Mouse (Mus musculus) lung, postnatal 0 days (tissue): Measurements from ENCODE around the gene Ttc29. TPM values are rescaled to one million over a fixed set of nuclear protein-coding genes. Genes with fewer than 3 reads are reported as not detected.

Experiments used
- ATAC-seq: fragments of 200-750 bp; cut with Nextera tagmentation; 2 replicates; pipeline ENCODE4 v1.8.0; 2017; ENCODE audit warnings: moderate library complexity
- DNase-seq: peaks from one replicate; pipeline ENCODE4 v3.0.0-alpha.2; 2016; ENCODE audit warnings: low spot score
- H3K27ac ChIP-seq: fragments of 300-500 bp; sonication (generic); 2 replicates; pipeline ENCODE4 v1.5.1; 2014; ENCODE audit warnings: antibody characterized with exemption, mild to moderate bottlenecking, low read length, mixed read lengths
- H3K27me3 ChIP-seq: fragments of 300-500 bp; sonication (generic); replicated peaks from 2 replicates; pipeline ENCODE4 v1.6.1; 2014; ENCODE audit warnings: low read length, mixed read lengths; ENCODE audit not compliant: insufficient read depth
- H3K36me3 ChIP-seq: fragments of 300-500 bp; sonication (generic); 2 replicates; pipeline ENCODE4 v1.6.1; 2014; ENCODE audit warnings: low read length, mixed read lengths; ENCODE audit not compliant: insufficient read depth
- H3K4me1 ChIP-seq: fragments of 300-500 bp; sonication (generic); 2 replicates; pipeline ENCODE4 v1.6.1; 2014; ENCODE audit warnings: antibody characterized with exemption, low read depth, low read length, mixed read lengths; ENCODE audit not compliant: insufficient read depth
- H3K4me2 ChIP-seq: fragments of 300-500 bp; sonication (generic); replicated peaks from 2 replicates; pipeline ENCODE4 v1.6.1; 2014; ENCODE audit warnings: low read depth, mild to moderate bottlenecking, low read length, moderate library complexity, mixed read lengths
- H3K4me3 ChIP-seq: fragments of 300-500 bp; sonication (generic); 2 replicates; pipeline ENCODE4 v1.5.1; 2014; ENCODE audit warnings: low read depth, low read length
- H3K9ac ChIP-seq: fragments of 300-500 bp; sonication (generic); replicated peaks from 2 replicates; pipeline ENCODE4 v1.6.1; 2014; ENCODE audit warnings: low read depth, mild to moderate bottlenecking
- H3K9me3 ChIP-seq: fragments of 300-500 bp; sonication (generic); 2 replicates; pipeline ENCODE4 v1.6.1; 2016; ENCODE audit warnings: low read length, mixed read lengths
- CTCF ChIP-seq: IDR thresholded peaks from 2 replicates; pipeline ENCODE4 v1.5.1; 2016; ENCODE audit warnings: antibody characterized with exemption, mild to moderate bottlenecking
- EP300 ChIP-seq: IDR thresholded peaks from 2 replicates; pipeline ENCODE4 v1.6.1; 2016; ENCODE audit warnings: antibody characterized with exemption, mild to moderate bottlenecking, control low read depth
- WGBS: fragments of 180-500 bp; shearing (Covaris S2); extraction: QIAGEN DNeasy Blood & Tissue Kit; methylation state at CpG from one replicate; pipeline ENCODE4 v1.1.7; 2014; 5-methylcytosine and 5-hydroxymethylcytosine counted together
- polyA plus RNA-seq: library from polyadenylated mRNA; unstranded; fragments of >200 nt; fragmentation: Nextera tagmentation; extraction: Ambion mirVana; gene quantifications from 2 replicates; pipeline ENCODE4 v1.2.1, GENCODE M21; 2015

Gene Ttc29
- polyA plus RNA-seq, 1 experiment from 2014 or later = 5.6 TPM

DNA sequence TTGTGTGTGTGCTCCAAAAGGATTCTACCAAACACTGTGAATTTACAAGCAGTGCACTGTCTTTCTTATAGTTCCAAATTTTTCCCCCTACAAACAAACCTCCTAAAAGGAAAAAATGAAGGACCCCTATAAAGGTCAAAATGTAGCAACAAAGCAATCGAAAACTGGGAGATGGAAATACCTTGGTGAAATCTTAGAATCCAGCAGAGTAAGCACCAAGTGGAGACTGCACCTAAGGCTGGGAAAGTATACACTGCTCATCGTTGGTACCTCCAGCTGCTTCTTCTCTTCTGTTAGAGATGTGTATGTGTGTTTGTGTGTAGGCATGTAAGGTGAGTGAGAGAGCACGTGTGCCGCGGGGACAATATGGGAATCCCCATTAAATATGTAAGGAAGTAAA lies 220.2 kb downstream of the Ttc29 start:
- H3K9ac ChIP-seq = no peak overlapping the region
- DNase-seq (no peak), ATAC-seq (no peak)
- H3K27me3 ChIP-seq = peaks cover 66% of the 10 kb centered on the region
- 12% methylated on average over 5 of the region's 5 CpGs for WGBS
- no peaks in the 10 kb centered on the region for H3K9me3 ChIP-seq
- H3K4me1 ChIP-seq = no peaks in the 10 kb centered on the region
- H3K36me3 ChIP-seq = no peaks in the 10 kb centered on the region
- H3K27ac ChIP-seq = no peak overlapping the region
- H3K4me2 ChIP-seq = no peak overlapping the region
- TF ChIP-seq CTCF = no peak
- TF ChIP-seq EP300 = no peak
- H3K4me3 ChIP-seq = no peak overlapping the region

DNA sequence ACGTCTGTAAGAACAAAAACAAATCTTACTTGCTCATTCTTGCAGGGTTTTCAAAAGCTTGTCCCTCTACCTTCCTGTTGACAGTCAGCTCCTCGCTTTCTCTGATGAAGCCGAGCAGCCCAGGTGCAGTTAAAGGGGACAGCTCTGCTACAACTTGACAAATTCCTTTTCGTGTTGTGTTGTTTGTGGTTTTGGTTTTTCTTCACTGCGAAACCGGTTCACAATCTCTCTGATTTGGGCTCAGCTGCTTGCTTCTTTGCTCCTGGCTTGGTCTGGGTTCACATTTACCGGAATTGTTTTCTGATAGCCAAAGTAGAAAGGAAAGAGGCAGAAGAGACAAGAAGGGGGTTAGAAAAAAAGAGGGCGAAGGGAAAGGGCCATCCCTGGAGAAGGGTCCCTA lies 221.2 kb downstream of the Ttc29 start:
- Histone ChIP-seq H3K36me3 (no peaks in the 10 kb centered on the region), H3K27me3 (peaks cover 69% of the 10 kb centered on the region), H3K9ac (no peak overlapping the region), H3K4me3 (no peak overlapping the region), H3K27ac (no peak overlapping the region), H3K9me3 (no peaks in the 10 kb centered on the region), H3K4me1 (no peaks in the 10 kb centered on the region), H3K4me2 (no peak overlapping the region)
- TF ChIP-seq CTCF (no peak), EP300 (no peak)
- ATAC-seq = no peak
- 4% methylated on average over 8 of the region's 8 CpGs for WGBS
- DNase-seq = no peak

DNA sequence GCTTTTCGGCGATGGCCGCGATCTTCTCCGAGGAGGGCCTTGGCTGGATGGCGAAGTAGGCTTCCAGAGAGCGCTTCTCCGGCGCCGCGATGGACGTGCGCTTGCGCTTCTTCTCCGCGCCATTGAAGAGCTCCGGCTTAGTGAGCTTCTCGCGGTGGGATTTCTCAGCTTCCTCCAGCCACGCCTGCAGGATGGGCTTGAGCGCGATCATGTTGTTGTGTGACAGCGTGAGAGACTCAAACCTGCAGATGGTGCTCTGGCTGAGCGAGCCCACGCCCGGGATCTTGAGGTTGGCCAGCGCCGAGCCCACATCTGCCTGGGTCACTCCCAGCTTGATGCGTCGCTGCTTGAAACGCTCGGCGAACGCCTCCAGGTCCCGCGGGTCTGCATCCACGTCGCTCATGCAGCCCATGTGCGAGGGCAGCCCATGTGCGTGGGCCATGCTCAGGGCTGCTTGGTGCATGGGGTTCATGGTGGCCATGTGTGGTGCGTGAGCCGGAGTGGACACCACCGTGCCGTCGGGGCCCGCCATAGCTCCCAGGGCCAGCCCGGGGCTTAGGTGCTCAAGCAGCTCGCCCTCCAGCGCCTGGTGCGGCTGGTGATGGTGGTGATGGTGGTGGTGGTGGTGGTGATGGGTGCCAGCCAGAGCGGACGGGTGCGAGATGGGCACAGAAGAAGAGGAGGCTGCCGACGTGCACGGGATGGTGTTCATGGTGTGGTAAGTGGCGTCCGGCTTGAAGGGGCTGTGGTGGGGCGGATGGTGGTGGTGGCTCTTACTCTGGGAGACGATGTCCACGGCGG lies 221.9 kb downstream of the Ttc29 start:
- no peak for ATAC-seq
- no peak overlapping the region for H3K4me2 ChIP-seq
- no peak overlapping the region for H3K9ac ChIP-seq
- no peaks in the 10 kb centered on the region for H3K4me1 ChIP-seq
- no peak overlapping the region for H3K4me3 ChIP-seq
- no peak overlapping the region for H3K27ac ChIP-seq
- H3K36me3 ChIP-seq = no peaks in the 10 kb centered on the region
- H3K9me3 ChIP-seq = no peaks in the 10 kb centered on the region
- TF ChIP-seq CTCF (no peak), EP300 (no peak)
- WGBS = 3% methylated on average over 60 of the region's 62 CpGs
- peaks cover 69% of the 10 kb centered on the region for H3K27me3 ChIP-seq
- DNase-seq = no peak

DNA sequence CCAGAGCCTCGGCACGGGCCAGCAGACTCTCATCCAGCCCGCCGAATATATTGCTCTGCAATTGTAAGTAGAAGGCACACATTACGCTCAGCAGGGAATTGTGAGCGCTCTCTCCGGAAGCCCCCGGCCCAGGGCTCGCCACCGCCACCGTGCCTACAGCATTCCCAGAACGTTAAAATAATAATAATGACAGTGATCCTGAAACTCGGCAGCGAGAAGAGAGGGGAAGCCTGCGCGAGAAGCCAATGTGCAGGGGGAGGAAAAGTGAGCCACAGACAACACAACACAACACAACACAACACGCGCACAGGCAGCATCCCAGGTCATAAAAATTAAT lies 222.5 kb downstream of the Ttc29 start:
- H3K36me3 ChIP-seq = no peaks in the 10 kb centered on the region
- H3K27me3 ChIP-seq = peaks cover 69% of the 10 kb centered on the region
- TF ChIP-seq EP300 = no peak
- ATAC-seq = no peak
- H3K9ac ChIP-seq = no peak overlapping the region
- H3K9me3 ChIP-seq = no peaks in the 10 kb centered on the region
- 0 out of 2 replicates have a peak overlapping the region, but pooled peaks have one; percentile 23 for H3K4me3 ChIP-seq
- H3K27ac ChIP-seq = no peak overlapping the region
- 3% methylated on average over 18 of the region's 18 CpGs for WGBS
- DNase-seq = no peak
- H3K4me2 ChIP-seq = no peak overlapping the region
- no peaks in the 10 kb centered on the region for H3K4me1 ChIP-seq

DNA sequence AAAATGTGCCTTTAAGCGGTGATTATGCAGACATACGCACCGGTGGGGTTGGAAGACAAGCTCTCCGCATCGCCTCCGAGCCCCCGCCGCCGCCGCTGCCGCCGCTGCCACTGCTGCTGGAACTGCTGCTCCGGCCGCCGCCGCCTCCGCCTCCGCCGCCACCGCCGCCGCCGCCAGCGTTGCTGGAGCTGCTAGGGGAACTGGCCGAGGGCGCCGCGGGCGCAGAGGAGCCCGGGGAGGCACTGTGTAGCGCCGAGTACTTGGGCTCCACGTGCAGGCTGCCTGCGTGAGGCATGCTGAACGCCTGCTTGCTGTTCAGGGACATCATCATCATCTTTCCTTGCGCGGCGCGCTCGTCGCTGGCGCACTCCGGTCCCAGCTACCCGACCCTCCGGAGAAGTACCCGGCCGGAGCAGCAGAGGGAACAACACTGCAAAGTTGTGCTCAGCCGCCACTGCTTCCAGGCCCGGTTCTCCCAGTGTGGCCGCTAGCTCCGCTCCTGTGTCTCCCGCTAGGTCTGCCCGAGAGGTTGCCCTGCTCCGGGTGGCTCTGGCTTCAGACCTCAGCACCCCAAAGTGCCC lies 223.1 kb downstream of the Ttc29 start, which contains the start of gene Pou4f2:
Gene Pou4f2 (minus strand): TSS at position 575 of the 581 bp plus-strand sequence.
- DNase-seq = no peak
- H3K36me3 ChIP-seq = no peaks in the 10 kb centered on the region
- H3K27ac ChIP-seq = no peak within 1 kb of the TSS
- ATAC-seq = no peak
- H3K4me2 ChIP-seq = peak within 1 kb of the TSS; percentile 43
- H3K27me3 ChIP-seq = peaks cover 69% of the 10 kb centered on the region
- H3K9me3 ChIP-seq = no peaks in the 10 kb centered on the region
- under 1% methylated on average over 50 of the region's 54 CpGs for WGBS
- peak within 1 kb of the TSS; percentile 23; the same call in 1 of the 2 replicates for H3K4me3 ChIP-seq
- H3K4me1 ChIP-seq = no peaks in the 10 kb centered on the region
- TF ChIP-seq EP300 = no peak
- no peak for TF ChIP-seq CTCF
- no peak within 1 kb of the TSS for H3K9ac ChIP-seq

DNA sequence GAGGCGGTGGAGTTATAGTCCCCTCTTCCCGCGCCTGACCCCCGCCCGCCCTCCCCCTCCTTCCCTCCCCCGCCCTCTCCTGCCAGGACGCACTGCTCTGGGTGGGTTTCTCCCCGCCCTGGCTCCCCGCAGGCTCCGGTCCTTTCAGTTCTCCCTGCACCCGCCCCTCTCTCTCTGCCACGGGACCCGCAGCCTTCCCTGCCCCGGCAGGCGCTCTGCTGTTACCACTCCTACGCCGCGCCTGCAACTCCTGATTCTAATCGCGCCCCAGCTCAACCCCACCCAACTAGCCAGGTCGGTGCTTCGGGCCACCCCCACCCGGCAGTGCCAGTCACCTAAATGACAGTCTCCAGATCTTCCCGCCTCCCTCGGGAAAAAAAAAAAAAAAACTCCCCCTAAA lies 223.6 kb downstream of the Ttc29 start:
- H3K4me1 ChIP-seq = no peaks in the 10 kb centered on the region
- H3K27ac ChIP-seq = no peak overlapping the region
- 3% methylated on average over 13 of the region's 25 CpGs for WGBS
- H3K36me3 ChIP-seq = no peaks in the 10 kb centered on the region
- H3K4me2 ChIP-seq = peak overlapping the region; percentile 43; the same call in 1 of the 2 replicates
- H3K4me3 ChIP-seq = peak overlapping the region; percentile 23; the same call in 1 of the 2 replicates
- TF ChIP-seq EP300 = no peak
- TF ChIP-seq CTCF = no peak
- DNase-seq = no peak
- no peak overlapping the region for H3K9ac ChIP-seq
- H3K27me3 ChIP-seq = peaks cover 64% of the 10 kb centered on the region
- H3K9me3 ChIP-seq = no peaks in the 10 kb centered on the region
- ATAC-seq = no peak
